Mouse (Mus musculus) liver, embryonic 14 days (tissue): ENCODE results near the gene Il21r. TPM values are rescaled to one million over a fixed set of nuclear protein-coding genes. Genes with fewer than 3 reads are reported as not detected.

Source experiments
- polyA plus RNA-seq: library from polyadenylated mRNA; depleted of rRNA; stranded (reverse); fragments of >200 nt; gene quantifications from 2 replicates; pipeline ENCODE4 v1.2.3, GENCODE M21; 2012; rRNA removed

The Il21r gene
- polyA plus RNA-seq, result 1.1 and 1.2 TPM in 2 replicates

DNA sequence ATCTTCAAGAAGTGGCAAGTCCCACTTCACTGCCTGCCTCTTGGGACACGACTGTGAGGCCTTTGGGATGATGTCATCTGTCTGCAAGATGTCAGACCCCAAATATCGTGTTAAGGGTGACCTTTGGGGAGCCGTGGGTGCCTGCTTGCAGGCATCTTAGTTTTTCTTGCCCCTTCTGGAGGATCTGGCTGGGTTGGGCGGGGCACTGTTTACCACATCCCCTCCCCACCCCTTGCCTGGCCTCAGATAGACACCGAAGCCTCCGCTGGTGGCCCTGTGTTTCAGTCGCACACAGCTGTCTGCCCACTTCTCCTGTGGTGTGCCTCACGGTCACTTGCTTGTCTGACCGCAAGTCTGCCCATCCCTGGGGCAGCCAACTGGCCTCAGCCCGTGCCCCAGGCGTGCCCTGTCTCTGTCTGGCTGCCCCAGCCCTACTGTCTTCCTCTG lies at the start of gene Il21r:
Il21r (plus strand) TSS at position 245 of the 447 bp plus-strand sequence.

Other genes starting within 250 kb of the Il21r start
- 5.0 and 6.3 TPM in 2 replicates for gene Kdm8, start 158.8 kb upstream of the Il21r start, polyA plus RNA-seq
- gene Nsmce1, start 111.8 kb upstream of the Il21r start, polyA plus RNA-seq, result 45.1 and 48.8 TPM in 2 replicates
- gene Il4ra, start 51.3 kb upstream of the Il21r start, polyA plus RNA-seq, result 2.2 and 2.9 TPM in 2 replicates
- 6.3 and 6.7 TPM in 2 replicates for gene Gtf3c1, start 104.4 kb downstream of the Il21r start, polyA plus RNA-seq
- gene D430042O09Rik, start 104.5 kb downstream of the Il21r start, polyA plus RNA-seq, result 1.9 and 2.5 TPM in 2 replicates